Mouse (Mus musculus): ENCODE measurements around the gene Zfp799. TPM values are rescaled to one million over a fixed set of nuclear protein-coding genes. Genes with fewer than 3 reads are reported as not detected.

Zfp799 gene
- polyA plus RNA-seq (2015; fragmentation: Nextera tagmentation; extraction: Ambion mirVana): 4.2 and 5.7 TPM in 2 replicates

DNA sequence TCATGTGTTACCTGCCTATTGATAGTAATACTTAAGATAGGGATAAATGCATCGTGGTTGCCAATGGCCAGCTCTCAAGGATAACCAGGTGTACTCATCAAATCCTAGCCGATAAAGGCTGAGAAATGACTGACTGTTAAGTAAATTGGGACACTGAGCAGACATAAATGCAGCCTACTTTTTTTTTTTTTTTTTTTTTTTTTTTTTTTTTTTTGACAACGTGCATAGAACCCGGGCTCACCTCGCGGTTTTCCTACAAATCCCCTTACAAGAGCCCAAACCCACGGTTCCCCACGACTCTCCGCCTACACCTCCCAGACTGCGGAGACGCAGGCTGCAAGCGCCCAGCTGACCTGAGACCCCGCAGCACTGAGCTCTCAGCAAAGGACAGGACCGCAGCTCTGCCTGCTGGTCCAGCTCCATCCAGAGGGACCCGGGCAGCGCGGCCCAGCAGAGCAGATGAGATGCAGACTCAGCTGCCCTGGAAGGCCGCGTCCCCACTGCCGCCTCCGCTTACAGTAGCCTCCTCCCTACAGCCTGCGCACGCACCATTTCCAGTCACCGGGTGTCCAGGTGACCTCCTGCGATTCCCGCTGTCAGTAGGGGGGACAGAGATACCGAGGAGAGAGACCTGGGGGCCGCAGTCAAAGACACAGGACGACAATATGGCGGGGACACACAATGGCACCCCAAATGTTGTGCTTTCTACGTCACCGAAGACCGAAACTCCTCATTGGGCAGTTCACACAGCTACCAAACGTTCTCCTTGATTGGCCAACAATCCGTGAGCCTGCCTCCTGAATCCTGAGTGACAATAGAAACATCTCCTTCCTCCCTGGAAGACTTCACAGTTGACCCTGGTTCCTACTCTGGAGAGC lies at the start of gene Zfp799:
Gene Zfp799, minus strand, starts transcription at position 722 of the 878 bp plus-strand sequence.

DNA sequence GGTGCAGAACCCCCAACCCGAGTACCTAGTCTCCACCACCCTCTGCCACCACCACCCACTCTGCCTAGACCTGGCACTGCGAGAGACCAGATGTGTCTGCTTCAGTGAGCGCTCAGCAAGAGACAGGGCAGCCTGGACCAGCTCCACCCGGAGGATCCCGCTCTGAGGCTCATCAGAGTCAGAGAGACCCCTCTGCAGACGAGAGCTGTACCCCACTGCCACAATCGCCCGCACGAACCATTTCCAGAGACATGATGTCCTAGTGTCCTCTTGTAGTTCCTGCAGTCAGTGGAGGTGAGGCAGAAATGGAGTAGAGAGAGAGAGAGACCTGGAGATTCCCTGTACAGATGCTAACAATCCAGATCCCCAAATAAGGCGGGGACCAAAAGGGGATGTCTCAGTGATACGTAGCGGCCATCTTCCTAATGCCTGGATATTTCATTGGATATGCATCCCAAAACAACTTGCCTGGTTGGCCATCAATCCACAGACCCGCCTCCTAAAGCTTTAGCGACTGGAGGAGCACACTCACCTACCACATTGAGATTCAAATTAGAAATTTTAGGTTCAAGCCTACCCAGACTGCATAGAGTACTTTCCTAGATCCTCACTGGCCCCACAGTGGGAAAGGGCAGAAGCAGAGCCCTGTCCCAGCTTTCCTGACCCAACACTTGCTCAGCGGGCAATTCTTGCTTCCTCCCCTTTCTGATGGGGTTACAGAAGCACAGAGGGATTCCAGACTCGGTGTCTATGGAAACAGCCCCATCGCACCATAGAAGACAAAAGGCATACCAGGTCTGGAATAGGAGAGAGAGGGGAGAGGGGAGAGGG lies 20.3 kb downstream of the Zfp799 start, which contains the start of gene Zfp811:
Gene Zfp811, minus strand, starts transcription at position 388 of the 831 bp plus-strand sequence.

DNA sequence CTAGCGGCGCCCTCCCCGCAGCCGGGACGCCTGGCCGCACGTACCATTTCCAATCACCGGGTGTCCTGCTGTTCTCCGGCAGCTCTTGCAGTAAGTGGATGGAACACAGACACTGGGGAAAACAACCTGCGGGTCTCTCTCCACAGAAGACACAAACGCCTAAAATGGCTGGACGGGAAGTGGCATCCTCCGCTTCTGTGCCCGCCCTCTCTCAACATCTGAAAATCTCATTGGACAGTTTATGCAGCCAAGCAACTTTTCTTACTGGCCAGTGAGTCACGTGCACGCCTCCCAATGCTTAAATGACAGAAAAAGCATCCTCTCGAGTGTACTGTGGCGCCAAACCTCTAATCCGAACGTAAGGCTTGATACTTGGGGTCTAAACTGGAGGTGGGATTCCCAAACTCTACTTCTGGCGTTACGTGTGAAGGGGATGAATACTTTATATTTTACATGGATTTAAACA lies 41.9 kb downstream of the Zfp799 start, which contains the start of gene Zfp871:
Gene Zfp871, minus strand, starts transcription at position 194 of the 466 bp plus-strand sequence.

Other genes with a start within 250 kb of the Zfp799 start
- gene Cyp4f37, start 209.0 kb downstream of the Zfp799 start, polyA plus RNA-seq (2015; fragmentation: Nextera tagmentation; extraction: Ambion mirVana): 0.35 TPM in 1 of 2 replicates, not detected in the other
- 0.07 TPM in 1 of 2 replicates, not detected in the other for gene Cyp4f40, start 171.4 kb downstream of the Zfp799 start, polyA plus RNA-seq (2015; fragmentation: Nextera tagmentation; extraction: Ambion mirVana)
- gene Cyp4f15, start 144.6 kb downstream of the Zfp799 start, polyA plus RNA-seq (2015; fragmentation: Nextera tagmentation; extraction: Ambion mirVana): 1.3 and 1.4 TPM in 2 replicates
- 21.6 TPM in 2 replicates for gene Zfp871, start 42.0 kb downstream of the Zfp799 start, polyA plus RNA-seq (2015; fragmentation: Nextera tagmentation; extraction: Ambion mirVana)
- gene Zfp811, start 20.3 kb downstream of the Zfp799 start, polyA plus RNA-seq (2015; fragmentation: Nextera tagmentation; extraction: Ambion mirVana): 6.3 and 7.3 TPM in 2 replicates
- gene Zfp870, start 61.4 kb upstream of the Zfp799 start, polyA plus RNA-seq (2015; fragmentation: Nextera tagmentation; extraction: Ambion mirVana): 3.1 and 3.5 TPM in 2 replicates
- gene Cyp4f14, start 87.1 kb upstream of the Zfp799 start, polyA plus RNA-seq (2015; fragmentation: Nextera tagmentation; extraction: Ambion mirVana): not detected in 2 replicates
- gene Cyp4f13, start 117.1 kb upstream of the Zfp799 start, polyA plus RNA-seq (2015; fragmentation: Nextera tagmentation; extraction: Ambion mirVana): 16.0 and 18.7 TPM in 2 replicates
- 4.0 and 4.2 TPM in 2 replicates for gene Zfp472, start 135.6 kb upstream of the Zfp799 start, polyA plus RNA-seq (2015; fragmentation: Nextera tagmentation; extraction: Ambion mirVana)
- 5.5 and 6.2 TPM in 2 replicates for gene Zfp952, start 162.9 kb upstream of the Zfp799 start, polyA plus RNA-seq (2015; fragmentation: Nextera tagmentation; extraction: Ambion mirVana)
- gene Zfp763, start 203.1 kb upstream of the Zfp799 start, polyA plus RNA-seq (2015; fragmentation: Nextera tagmentation; extraction: Ambion mirVana): 2.8 and 3.1 TPM in 2 replicates
- not detected in 2 replicates for gene 4921501E09Rik, start 237.8 kb upstream of the Zfp799 start, polyA plus RNA-seq (2015; fragmentation: Nextera tagmentation; extraction: Ambion mirVana)